Mouse (Mus musculus) kidney, embryonic 14.5 days (tissue): Measurements from ENCODE around the gene Pcnx3. TPM values are rescaled to one million over a fixed set of nuclear protein-coding genes. Genes with fewer than 3 reads are reported as not detected.

ENCODE experiments used
- ATAC-seq: fragments of 200-750 bp; cut with Nextera tagmentation; 2 replicates; pipeline ENCODE4 v1.8.0; 2017; ENCODE audit warnings: moderate number of reproducible peaks, mild to moderate bottlenecking, moderate TSS enrichment, moderate library complexity; ENCODE audit not compliant: low FRiP score, low TSS enrichment
- H3K27ac ChIP-seq: fragments of 300-500 bp; sonication (generic); 2 replicates; pipeline ENCODE4 v1.5.1; 2014; ENCODE audit warnings: low read depth, mild to moderate bottlenecking, low read length, moderate library complexity, mixed read lengths
- H3K27me3 ChIP-seq: fragments of 300-500 bp; sonication (generic); 2 replicates; pipeline ENCODE4 v1.6.1; 2014; ENCODE audit warnings: mild to moderate bottlenecking, low read length; ENCODE audit not compliant: control insufficient read depth, insufficient read depth
- H3K36me3 ChIP-seq: fragments of 300-500 bp; sonication (generic); 2 replicates; pipeline ENCODE4 v1.6.1; 2014; ENCODE audit warnings: low read length, mixed read lengths; ENCODE audit not compliant: control insufficient read depth, insufficient read depth
- H3K4me1 ChIP-seq: fragments of 300-500 bp; sonication (generic); 2 replicates; pipeline ENCODE4 v1.6.1; 2014; ENCODE audit warnings: low read length, mixed read lengths; ENCODE audit not compliant: control insufficient read depth, insufficient read depth
- H3K4me2 ChIP-seq: fragments of 300-500 bp; sonication (generic); replicated peaks from 2 replicates; pipeline ENCODE4 v1.6.1; 2014; ENCODE audit warnings: low read depth, mild to moderate bottlenecking, low read length
- H3K4me3 ChIP-seq: fragments of 300-500 bp; sonication (generic); 2 replicates; pipeline ENCODE4 v1.5.1; 2014; ENCODE audit warnings: mild to moderate bottlenecking, low read length
- H3K9ac ChIP-seq: fragments of 300-500 bp; sonication (generic); 2 replicates; pipeline ENCODE4 v1.6.1; 2014; ENCODE audit warnings: low read depth, mild to moderate bottlenecking, low read length, moderate library complexity
- H3K9me3 ChIP-seq: fragments of 300-500 bp; sonication (generic); 2 replicates; pipeline ENCODE4 v1.6.1; 2016; ENCODE audit warnings: low read length; ENCODE audit not compliant: control insufficient read depth
- WGBS: fragments of 180-500 bp; shearing (Covaris S2); extraction: QIAGEN DNeasy Blood & Tissue Kit; methylation state at CpG from one replicate; pipeline ENCODE4 v1.1.7; 2014; 5-methylcytosine and 5-hydroxymethylcytosine counted together
- polyA plus RNA-seq: library from polyadenylated mRNA; unstranded; fragments of >200 nt; fragmentation: Nextera tagmentation; extraction: Ambion mirVana; gene quantifications from 2 replicates; pipeline ENCODE4 v1.2.1, GENCODE M21; 2014

Gene Pcnx3
- polyA plus RNA-seq, 1 experiment from 2014 or later, result 35.4 TPM

- Histone ChIP-seq H3K27me3 (no peaks in the 10 kb centered on the region), H3K27ac (peak overlapping the region; percentile 4; the same call in 1 of the 2 replicates), H3K4me2 (peak overlapping the region; percentile 91), H3K9me3 (no peaks in the 10 kb centered on the region), H3K36me3 (peaks cover 14% of the 10 kb centered on the region), H3K4me1 (peaks cover 47% of the 10 kb centered on the region), H3K4me3 (peak overlapping the region; percentile 92), H3K9ac (peak overlapping the region; percentile 38; the same call in 1 of the 2 replicates)
- 73% methylated on average over 15 of the region's 15 CpGs for WGBS
- no peak for ATAC-seq
Measured at GRCm38 (mm10) chr19:5726961-5727578, 38.4 kb upstream of the Pcnx3 start.

GRCm38 (mm10) chr19:5725767-5726515 lies 37.2 kb upstream of the Pcnx3 start, which contains the start of gene Ehbp1l1:
Gene Ehbp1l1 (minus strand): TSS chr19:5726317.
- WGBS, result 11% methylated on average over 48 of the region's 49 CpGs

GRCm38 (mm10) chr19:5725029-5725707 lies 36.5 kb upstream of the Pcnx3 start:
- peak overlapping the region; percentile 61; the same call in 1 of the 2 replicates for H3K9ac ChIP-seq
- H3K9me3 ChIP-seq, result no peaks in the 10 kb centered on the region
- peak overlapping the region; percentile 73; the same call in 1 of the 2 replicates for H3K27ac ChIP-seq
- no peaks in the 10 kb centered on the region for H3K27me3 ChIP-seq
- 61% methylated on average over 12 of the region's 12 CpGs for WGBS
- no peak for ATAC-seq
- H3K4me3 ChIP-seq, result peak overlapping the region; percentile 37
- peaks cover 38% of the 10 kb centered on the region for H3K4me1 ChIP-seq
- H3K4me2 ChIP-seq, result peak overlapping the region; percentile 63
- peaks cover 29% of the 10 kb centered on the region for H3K36me3 ChIP-seq

More at GRCm38 (mm10) chr19:5725767-5726515, 37.2 kb upstream of the Pcnx3 start, which contains the start of gene Ehbp1l1:
- ATAC-seq, result 0 out of 2 replicates have a peak, but pooled peaks have one; percentile 6
- Histone ChIP-seq H3K4me2 (peak within 1 kb of the TSS; percentile 91), H3K27me3 (no peaks in the 10 kb centered on the region), H3K4me1 (peaks cover 45% of the 10 kb centered on the region), H3K36me3 (peaks cover 24% of the 10 kb centered on the region), H3K9me3 (no peaks in the 10 kb centered on the region), H3K27ac (peak within 1 kb of the TSS; percentile 73), H3K4me3 (peak within 1 kb of the TSS; percentile 37), H3K9ac (peak within 1 kb of the TSS; percentile 61)

GRCm38 (mm10) chr19:5724549-5724941 lies 35.8 kb upstream of the Pcnx3 start:
- no peaks in the 10 kb centered on the region for H3K9me3 ChIP-seq
- no peak overlapping the region; the same call in 1 of the 2 replicates for H3K27ac ChIP-seq
- H3K9ac ChIP-seq, result no peak overlapping the region
- H3K27me3 ChIP-seq, result no peaks in the 10 kb centered on the region
- peaks cover 38% of the 10 kb centered on the region for H3K4me1 ChIP-seq
- ATAC-seq, result no peak
- peak overlapping the region; percentile 37; the same call in 1 of the 2 replicates for H3K4me3 ChIP-seq
- peak overlapping the region; percentile 63 for H3K4me2 ChIP-seq
- WGBS, result 52% methylated on average over 7 of the region's 7 CpGs
- peaks cover 35% of the 10 kb centered on the region for H3K36me3 ChIP-seq

- Histone ChIP-seq H3K4me1 (peaks cover 38% of the 10 kb centered on the region), H3K9me3 (no peaks in the 10 kb centered on the region), H3K27me3 (no peaks in the 10 kb centered on the region), H3K4me2 (peak overlapping the region; percentile 63), H3K9ac (no peak overlapping the region; the same call in 1 of the 2 replicates), H3K36me3 (peaks cover 39% of the 10 kb centered on the region), H3K4me3 (peak overlapping the region; percentile 37; the same call in 1 of the 2 replicates), H3K27ac (no peak overlapping the region)
- ATAC-seq, result no peak
- 54% methylated on average over 4 of the region's 4 CpGs for WGBS
Measured at GRCm38 (mm10) chr19:5723934-5724548, 35.3 kb upstream of the Pcnx3 start.

GRCm38 (mm10) chr19:5722848-5723425 lies 34.2 kb upstream of the Pcnx3 start:
- Histone ChIP-seq H3K27me3 (no peaks in the 10 kb centered on the region), H3K27ac (no peak overlapping the region), H3K36me3 (peaks cover 39% of the 10 kb centered on the region), H3K4me3 (no peak overlapping the region), H3K9me3 (no peaks in the 10 kb centered on the region), H3K4me2 (no peak overlapping the region), H3K4me1 (peaks cover 29% of the 10 kb centered on the region), H3K9ac (no peak overlapping the region)
- ATAC-seq, result no peak
- 92% methylated on average over 7 of the region's 7 CpGs for WGBS

- Histone ChIP-seq H3K36me3 (peaks cover 39% of the 10 kb centered on the region), H3K4me3 (no peak overlapping the region), H3K9me3 (no peaks in the 10 kb centered on the region), H3K27ac (no peak overlapping the region), H3K27me3 (no peaks in the 10 kb centered on the region), H3K4me1 (peaks cover 25% of the 10 kb centered on the region), H3K9ac (no peak overlapping the region), H3K4me2 (no peak overlapping the region)
- no peak for ATAC-seq
- 92% methylated on average over 6 of the region's 6 CpGs for whole genome bisulfite sequencing
Measured at GRCm38 (mm10) chr19:5721233-5721632, 32.5 kb upstream of the Pcnx3 start.

GRCm38 (mm10) chr19:5716955-5717354 lies 28.2 kb upstream of the Pcnx3 start:
- no peak for ATAC-seq
- Histone ChIP-seq H3K36me3 (peaks cover 33% of the 10 kb centered on the region), H3K27ac (no peak overlapping the region), H3K4me1 (peaks cover 9% of the 10 kb centered on the region; the same call in 1 of the 2 replicates), H3K4me3 (no peak overlapping the region), H3K9me3 (no peaks in the 10 kb centered on the region), H3K9ac (no peak overlapping the region), H3K27me3 (no peaks in the 10 kb centered on the region), H3K4me2 (no peak overlapping the region)
- 65% methylated on average over 10 of the region's 10 CpGs for WGBS
